Mouse (Mus musculus) brain, embryonic 14.5 days (tissue): ENCODE measurements at regions not wholly inside any gene's neighbourhood (a gene's known extent, or its start where the extent isn't known, plus 50 kb on each side); places are given as distances from the start of the nearest gene placed in this dataset.

ENCODE experiments used
- CTCF ChIP-seq: fragments of 200-500 bp; IDR thresholded peaks from 2 replicates; pipeline ENCODE4 v1.5.1; 2012; ENCODE audit warnings: inconsistent platforms, mild to moderate bottlenecking, moderate library complexity, borderline replicate concordance; ENCODE audit not compliant: insufficient read depth, insufficient read length; ENCODE audit errors: extremely low read depth
- POLR2A ChIP-seq: fragments of 200-500 bp; IDR thresholded peaks from 2 replicates; pipeline ENCODE4 v1.6.1; 2012; ENCODE audit warnings: mild to moderate bottlenecking, inconsistent platforms, borderline replicate concordance; ENCODE audit not compliant: poor library complexity, insufficient read depth, insufficient read length, severe bottlenecking; ENCODE audit errors: extremely low read depth

- TF ChIP-seq CTCF (no peak), POLR2A (no peak)
Observed at GRCm38 (mm10) chr15:62500966-62501365, 1344.0 kb downstream of the Gsdmc2 start.
